Mouse (Mus musculus): ENCODE results near the gene Cdyl.

The Cdyl gene

DNA sequence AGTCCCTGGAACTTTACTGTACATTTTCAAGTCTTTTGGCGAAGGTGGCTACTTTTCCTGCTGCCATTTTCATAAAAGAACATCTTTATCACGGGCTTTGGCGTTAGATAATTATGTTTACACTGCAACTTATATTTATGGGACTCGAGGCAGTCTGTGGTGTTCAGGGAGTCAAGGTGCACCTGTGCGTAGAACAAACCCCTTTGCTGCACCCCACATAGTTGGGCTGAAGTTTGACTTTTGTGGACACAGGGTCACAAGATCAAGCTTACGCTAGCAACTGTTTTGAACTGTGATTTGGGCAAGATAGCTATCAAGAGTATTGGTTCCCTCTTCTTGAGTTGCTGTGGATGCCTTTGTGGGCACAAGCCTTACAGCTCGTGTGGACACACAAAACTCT lies 140.6 kb downstream of the Cdyl start:
- no peak for DNase-seq (ENCODE audit: low spot score in 2 of 2)

DNA sequence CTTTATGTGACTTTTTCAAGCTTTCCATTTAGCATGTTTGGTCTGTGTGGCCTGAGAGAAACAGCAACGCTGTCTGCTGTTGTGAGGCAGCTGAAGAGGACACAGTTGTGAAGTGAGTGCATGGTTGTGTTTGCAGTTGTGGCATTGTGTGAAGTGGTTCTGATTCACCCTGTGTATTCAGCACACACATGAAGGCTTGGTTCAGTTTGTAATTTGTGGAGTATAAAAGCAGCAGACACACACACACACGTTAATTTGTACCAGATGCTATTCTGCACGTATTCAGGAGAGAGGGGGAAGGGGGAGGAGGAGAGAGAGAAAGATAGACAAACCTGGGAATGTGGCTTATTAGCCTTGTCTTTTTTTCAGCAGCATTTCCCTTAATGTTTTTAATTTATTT lies 146.1 kb downstream of the Cdyl start:
- no peak for DNase-seq (ENCODE audit: low spot score in 2 of 2)

DNA sequence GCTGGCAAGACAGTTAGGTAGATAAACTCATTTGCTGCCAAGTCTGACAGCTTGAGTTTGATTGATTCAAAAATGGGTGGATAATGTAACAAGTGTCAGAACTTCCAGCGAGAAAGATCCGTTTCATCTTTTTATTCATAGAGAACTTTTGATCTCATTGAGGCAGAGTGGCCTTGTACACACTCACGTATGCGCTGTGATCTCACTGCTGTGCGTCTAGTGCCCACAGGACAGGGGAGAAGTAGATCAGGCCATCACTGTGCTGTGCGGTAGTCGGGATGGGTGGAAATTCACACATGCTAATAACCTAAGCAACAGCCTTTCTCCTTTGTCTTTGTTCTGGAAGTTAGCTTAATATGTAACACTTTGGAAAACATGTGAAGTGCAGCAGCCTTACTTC lies 146.5 kb downstream of the Cdyl start:
- DNase-seq (ENCODE audit: low spot score in 2 of 2), result no peak

DNA sequence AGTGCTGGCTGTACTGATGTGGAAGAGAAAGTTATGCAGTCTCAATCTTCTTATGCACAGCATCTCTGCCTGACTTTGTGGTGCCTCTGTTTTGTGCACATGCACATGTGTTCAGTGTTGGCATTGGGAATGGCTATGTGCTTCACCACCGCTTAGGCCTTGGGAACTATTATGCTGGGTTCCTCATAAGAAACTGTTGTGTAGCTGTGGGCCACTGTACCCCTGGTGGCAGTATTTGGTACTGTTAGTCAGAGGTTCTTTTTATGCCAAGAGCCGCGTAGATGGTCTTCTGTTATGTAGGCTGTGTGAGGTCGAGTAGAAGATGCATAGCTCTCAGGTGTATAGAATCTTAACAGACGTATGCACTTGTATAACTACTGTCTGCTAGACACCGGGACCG lies 147.4 kb downstream of the Cdyl start:
- no peak for DNase-seq (ENCODE audit: low spot score in 2 of 2)

DNA sequence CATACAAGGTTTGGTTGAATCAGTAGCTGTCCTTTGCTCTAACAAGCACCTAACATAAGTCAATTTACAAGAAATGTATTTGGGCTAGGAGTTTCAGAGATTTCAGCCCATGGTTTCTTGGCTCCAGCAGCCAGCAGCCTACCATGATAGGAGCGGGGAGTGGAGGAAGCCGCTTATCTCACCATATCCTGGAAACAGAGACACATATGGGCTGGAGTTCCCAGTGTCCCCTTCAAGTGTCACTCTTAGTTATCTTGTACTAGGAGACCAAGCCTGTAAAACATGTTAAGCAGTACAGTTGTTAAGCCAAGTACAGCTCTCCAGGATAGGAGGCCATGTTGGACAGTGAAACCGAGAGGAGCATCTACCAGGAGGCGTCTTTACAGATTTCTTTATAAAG lies 147.9 kb downstream of the Cdyl start:
- no peak for DNase-seq (ENCODE audit: low spot score in 2 of 2)

DNA sequence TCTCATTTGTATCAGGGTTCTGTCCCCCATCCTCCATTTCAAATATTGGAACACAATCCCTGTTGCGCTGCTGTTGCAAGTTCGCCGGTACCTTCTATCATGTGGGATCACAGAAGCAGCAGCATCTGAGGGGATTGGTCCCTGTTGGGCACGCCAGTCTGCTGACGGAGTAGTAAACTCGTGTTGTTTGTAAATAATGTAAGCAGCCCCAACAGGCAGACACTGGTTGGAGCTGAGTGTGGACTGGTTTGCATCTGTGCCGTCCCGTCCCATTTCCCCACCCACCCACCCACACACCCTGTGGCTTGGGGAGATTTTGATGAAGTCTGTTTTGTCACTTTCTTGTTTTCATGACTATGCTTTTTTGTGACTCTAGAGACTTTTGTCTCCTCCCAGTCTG lies 148.3 kb downstream of the Cdyl start:
- DNase-seq (ENCODE audit: low spot score in 2 of 2), result no peak

DNA sequence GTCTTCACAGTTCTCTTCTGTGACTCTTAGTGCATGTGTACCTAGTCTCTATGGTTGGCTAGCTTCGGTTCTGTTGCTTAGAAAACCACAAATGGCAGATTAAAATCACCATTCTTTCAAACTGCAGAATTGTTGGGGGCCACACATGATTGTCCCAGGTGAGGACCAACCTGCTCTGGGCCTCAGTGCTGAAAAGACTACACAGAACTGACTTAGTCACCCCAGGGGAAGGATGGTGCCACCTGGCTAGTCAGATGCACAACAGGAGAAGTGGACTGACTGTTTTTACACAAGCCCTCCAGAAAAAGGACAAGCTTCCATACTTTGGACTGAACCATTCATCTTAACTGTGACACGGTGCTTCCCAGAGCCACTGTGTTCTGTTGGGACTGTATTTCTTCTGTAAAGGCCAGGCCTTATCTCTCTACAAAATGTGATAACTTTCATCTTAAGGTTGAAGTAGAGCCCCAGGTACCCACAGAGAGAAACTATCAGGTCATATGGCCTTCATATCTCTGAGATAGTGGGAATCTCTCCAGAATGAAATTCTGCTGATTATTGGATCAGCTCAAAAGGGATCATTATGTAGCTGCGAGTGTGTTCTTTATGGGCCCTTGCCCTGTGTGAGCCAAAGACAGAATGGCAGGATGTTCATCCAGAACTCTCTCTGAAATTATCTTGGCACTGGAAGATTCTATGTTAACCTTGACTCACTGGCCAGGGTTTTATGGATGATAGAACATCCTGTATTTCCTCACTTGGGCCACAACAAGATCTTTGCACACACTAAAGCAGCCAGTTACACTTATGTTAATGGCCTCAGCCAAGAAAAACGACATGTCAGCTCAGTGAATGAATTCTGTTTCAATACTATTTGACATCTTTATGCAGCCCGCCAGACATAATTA lies 149.9 kb downstream of the Cdyl start:
- no peak for DNase-seq (ENCODE audit: low spot score in 2 of 2)

DNA sequence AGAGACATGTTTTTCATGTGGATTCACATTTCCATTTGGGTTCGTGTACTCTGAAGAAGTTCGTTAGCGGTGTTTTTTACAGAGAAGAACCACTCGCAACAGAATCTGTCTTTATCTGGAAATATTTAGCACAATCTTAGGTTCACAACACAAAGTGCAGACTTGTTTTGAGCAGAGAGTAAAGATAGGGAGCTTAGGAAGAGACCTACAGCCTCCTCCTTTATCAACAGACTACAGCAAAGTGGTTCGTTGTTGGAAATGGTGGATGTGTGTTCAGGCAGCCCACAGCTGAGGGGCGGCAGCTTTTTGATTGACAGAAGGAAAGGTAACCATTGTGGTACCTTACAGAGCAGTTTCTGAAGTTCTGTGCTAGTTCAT lies 150.5 kb downstream of the Cdyl start:
- DNase-seq (ENCODE audit: low spot score in 2 of 2), result no peak

DNA sequence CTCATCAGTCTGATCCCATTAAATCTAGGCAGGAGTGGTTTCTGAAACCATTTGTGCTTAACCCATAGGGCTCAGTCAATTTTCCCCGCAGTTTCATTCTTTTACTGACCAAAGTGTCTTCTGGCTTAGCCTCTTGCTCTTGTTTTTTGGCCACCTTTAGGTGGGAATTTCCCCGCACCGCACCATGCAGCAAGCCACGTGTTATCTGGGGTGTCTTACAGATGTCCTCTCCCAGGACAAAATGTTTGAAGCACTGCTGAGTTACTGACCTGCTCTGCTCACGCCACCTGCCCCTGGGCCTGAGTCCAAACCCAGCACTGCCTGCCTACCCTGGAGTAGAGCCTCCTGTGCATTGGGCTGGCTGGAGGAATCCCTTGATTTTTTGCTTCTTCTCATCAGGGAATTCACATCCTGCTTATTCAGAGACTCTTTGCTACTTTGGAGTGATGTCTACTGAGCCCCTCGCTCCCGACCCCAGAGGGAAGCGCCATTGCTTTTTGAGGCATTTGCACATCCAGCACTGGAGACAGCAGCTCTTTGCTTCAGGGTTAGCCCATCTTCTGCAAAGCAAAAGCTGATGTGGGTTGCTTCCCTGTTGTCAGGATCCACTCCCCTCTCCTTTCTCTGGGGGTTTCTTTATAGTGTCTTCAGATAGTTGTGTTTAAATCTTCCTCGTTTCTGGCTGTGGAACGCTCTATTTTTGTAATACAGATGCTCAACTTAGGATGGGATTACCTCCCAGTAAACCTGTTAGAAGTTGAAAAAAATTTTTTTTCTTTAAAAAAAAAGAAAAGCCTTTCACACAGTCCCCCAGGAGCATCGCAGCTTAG lies 151.9 kb downstream of the Cdyl start:
- no peak for DNase-seq (ENCODE audit: low spot score in 2 of 2)

DNA sequence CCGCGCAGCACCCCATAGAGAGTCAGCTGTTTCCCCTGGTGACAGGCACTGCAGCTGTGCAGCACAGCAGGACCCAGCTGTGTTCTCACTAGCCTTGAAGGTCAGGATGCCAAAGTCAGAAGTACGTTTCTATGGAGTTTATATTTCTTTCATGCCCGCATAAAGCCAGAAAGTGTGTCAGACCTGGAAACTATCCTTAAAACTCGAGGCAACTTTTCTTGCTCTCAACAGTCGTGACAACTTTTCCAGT lies 152.5 kb downstream of the Cdyl start:
- no peak for DNase-seq (ENCODE audit: low spot score in 2 of 2)

DNA sequence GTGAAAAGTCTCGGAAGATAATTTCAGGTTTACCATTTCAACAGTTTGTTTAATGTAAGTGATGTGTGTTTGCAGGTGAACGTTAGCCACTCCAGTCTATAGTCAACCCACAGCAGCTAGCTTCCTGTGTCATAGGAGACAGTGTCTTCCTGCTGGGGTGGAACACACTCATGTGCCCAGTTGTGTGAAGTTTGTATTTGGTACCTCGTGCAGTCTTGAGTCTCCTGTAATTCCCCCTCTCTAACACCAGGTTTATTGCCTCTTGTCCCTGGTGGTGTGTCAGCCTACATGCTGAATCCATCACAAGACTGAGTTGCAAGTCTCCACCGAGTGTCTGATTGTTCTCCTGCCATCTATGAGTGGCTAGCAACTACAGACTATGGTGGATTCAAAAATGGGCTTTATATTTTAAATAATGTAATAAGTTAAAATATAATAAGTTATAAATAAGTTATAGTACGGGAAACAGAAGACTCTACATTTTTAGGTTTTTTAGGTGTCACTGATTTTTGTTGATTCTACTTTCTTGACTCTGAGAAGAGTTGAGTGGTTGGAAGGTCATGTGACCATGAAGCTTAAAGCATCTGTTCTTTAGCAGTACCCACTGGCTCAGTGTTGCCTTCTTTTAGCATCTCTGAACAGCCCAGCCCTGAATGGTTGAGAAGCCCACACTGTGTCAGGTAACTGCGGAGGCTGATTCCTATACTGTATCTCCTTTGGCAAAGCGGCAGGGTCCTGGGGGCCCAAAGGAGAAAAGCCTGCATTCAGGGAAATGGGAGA lies 153.9 kb downstream of the Cdyl start:
- DNase-seq (ENCODE audit: low spot score in 2 of 2), result no peak

DNA sequence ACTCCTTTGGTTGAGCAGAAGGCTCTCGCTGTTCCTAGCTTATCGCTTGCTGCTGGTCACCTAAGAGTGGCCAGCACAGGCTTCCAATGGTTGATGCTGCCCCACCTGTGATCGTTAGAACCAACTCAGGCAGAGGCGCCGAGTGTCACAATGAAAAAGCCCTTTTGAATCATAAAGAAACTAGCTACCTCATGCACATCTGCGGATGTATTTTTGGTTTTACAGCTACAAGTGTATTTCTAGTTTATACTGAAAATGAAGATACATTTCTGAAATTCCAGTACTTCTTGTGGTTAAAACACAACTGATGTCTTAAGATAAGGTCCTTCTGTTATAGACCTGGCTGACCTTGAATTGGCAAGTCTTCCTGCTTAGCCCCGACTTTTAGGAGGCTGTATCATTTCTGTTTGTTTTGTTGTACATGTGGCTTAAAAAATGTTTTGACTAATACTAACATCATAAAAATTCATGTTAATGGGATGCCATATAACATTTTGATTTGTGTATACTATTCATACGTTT lies 155.6 kb downstream of the Cdyl start:
- DNase-seq (ENCODE audit: low spot score in 2 of 2), result no peak

DNA sequence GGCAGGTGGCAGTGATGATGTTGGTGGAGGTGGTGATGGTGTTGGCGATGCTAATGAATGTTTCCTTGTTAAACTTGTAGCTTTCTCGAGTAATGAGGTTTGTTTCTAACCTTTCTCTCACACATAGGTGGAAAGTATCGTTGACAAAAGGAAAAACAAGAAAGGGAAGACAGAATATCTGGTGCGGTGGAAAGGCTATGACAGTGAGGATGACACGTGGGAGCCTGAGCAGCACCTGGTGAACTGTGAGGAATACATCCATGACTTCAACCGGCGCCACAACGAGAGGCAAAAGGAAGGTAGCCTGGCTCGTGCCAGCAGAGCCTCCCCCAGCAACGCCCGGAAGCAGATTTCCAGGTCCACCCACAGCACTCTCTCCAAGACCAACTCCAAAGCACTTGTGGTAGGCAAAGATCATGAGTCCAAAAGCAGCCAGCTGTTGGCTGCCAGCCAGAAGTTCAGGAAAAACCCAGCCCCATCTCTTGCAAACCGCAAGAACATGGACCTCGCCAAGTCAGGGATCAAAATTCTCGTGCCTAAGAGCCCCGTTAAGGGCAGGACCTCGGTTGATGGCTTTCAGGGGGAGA lies 156.2 kb downstream of the Cdyl start:
- peak in 1 of 2 experiments; percentile 13 for DNase-seq (ENCODE audit: low spot score in 2 of 2)

DNA sequence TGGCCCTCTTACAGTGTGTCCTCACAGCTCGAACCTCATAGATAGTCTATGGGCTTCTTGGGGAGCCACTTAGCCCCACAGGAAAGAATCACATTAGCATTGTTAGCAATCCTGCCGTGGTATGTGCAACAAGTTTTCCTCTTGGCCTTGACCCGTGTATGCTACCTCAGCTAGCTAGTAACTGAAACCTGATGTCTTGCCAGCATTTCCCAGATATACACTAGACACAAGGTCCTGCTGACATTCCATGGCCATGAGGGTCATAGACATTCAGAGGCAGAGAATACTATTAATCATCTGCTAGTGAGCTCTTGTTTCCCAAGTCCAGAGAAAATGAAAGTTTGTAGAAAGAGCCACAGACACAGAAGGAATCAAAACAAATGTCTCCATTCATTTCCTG lies 158.0 kb downstream of the Cdyl start:
- no peak for DNase-seq (ENCODE audit: low spot score in 2 of 2)

DNA sequence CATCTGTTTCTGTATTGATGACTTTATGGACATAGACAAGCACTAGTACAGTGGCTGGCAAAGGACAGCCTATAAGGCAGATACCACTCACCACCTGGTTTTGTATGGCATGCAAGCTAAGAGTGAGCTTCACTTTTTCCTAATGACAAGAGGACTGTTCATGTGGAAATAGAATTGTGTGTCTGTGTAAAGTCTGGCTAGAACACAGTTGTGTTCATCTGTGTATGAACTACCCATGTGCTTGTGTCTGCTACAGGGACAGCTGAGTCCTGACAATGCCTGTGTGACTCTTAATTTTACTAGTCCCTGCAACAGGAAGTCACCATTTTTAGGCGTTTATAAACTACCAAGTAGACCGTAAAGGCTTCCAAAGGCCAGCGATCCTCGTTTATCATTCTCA lies 158.4 kb downstream of the Cdyl start:
- no peak for DNase-seq (ENCODE audit: low spot score in 2 of 2)

DNA sequence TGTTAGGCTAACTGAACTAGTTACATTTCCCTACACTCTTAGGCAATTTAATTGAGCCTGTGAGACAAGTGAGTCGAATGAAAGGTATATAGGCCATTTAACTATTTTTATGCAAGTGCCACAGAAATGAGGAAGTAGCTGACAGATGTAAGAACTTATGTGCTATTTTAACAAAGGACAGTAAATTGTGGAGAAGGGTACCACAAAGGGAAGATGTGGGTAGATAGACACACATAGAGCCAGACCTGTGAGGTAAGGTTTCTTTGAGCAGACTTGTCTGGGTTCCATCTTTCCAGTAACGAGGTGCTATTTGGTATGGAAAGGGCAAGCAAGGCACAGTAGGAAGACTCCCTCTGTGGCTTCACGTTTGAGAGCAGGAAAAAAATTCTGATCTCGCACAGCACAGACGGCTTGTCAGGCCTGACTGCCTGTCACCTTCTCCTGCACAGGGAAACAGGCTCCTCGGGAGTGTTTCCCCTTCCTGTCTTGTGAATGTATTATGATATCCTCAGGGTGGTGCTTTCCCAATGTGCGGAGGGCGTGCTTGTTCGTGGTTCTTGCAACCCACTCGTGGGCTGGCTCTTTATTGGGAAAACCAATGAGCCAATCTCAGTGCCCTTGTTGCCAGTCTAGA lies 162.3 kb downstream of the Cdyl start:
- DNase-seq (ENCODE audit: low spot score in 2 of 2), result no peak

DNA sequence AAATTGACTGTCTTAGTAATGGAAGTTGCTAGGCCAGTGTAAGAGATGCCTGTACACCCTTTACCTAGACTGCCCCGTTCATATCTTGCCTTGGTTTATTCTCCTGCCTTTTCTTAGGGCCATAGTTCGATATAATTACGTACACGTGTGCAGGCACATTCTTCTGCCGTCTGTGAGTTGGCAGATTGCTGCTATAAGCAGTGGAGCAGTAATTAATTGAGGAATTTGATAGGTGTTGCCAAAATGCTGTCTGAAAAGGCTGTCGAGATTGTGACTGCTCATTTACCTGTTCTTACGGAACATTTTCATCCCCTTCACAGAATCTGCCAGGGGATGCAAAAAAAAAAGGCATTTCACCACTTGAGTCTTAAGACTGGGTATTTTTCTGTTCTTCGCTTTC lies 163.2 kb downstream of the Cdyl start:
- no peak for DNase-seq (ENCODE audit: low spot score in 2 of 2)

DNA sequence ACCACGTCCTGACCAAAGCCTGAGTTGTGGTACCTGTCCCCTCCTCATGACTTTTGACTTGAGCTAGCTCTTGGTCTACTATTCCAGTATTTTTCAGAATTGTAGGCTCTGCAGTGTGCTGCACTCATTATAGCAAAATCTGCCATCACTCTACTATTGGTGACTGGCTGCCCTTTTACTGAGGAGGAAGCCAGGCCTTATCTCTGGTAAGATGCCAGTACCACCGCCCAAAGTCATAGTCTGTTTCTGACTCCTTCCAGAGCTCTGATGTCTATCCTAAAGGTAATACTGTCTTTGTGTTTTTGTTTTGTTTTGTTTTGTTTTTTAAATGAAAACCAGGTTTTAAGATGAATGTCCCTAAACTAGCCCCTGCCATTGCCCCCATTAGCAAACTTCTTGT lies 166.0 kb downstream of the Cdyl start:
- no peak for DNase-seq (ENCODE audit: low spot score in 2 of 2)

DNA sequence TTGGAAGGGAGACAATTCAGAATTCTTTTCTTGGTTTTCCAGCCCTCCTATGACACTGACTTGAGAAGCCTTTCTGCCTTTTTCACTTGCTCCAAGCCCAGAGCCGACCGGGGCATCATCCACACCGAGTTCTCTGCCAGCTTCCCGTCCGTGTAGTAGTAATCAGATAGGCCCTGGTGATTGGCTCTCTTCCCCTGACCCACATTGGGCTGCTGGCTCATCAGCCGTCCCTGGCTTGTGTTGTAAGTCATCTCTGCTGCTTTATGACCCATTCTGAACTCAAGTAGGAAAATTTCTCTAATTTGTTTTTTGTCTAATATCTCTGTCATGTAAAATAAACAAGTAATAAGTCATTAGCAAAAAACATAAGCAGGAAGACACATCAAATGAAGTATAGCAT lies 173.0 kb downstream of the Cdyl start:
- DNase-seq (ENCODE audit: low spot score in 2 of 2), result peak in 1 of 2 experiments; percentile 6

DNA sequence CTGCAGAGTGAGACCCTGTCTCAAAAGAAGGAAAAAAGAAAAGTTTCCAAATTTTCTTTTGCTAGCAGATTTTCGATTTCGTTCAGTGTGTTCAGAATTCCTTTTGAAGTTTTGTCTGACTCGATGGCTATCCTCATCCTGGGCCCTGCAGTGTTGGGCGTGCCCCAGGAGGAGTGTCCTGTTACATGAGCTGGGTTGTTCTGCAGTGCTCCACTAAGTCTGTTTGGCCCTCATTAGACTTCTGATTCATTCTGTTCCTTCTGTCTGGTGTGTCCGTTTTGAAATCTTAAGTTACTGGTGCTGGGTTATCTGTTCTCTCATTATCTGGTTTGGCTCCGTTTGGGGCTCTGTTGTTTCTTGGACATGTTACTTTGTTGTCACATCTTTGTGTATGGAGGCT lies 174.3 kb downstream of the Cdyl start:
- peak; percentile 3 to 9 for DNase-seq (ENCODE audit: low spot score in 2 of 2)

DNA sequence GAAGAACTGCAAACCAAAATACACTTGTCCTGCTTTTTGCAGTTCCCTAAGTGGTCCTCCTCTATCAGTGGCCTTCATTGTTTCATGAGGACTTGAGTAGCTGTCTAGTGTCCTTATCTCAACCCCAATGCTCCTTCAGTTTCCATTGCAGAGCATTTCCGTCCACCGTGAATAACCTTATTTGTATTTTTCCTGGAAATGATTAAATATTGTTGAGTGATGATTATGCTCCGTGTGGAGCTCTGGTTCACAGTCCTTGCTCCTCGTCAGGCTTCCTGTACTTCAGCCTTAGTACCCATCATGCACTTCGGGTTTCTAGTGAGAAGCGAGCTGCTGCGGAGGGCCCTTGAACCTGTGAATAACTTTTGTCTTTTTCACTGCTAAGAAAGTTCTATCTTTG lies 176.0 kb downstream of the Cdyl start:
- no peak for DNase-seq (ENCODE audit: low spot score in 2 of 2)
